Mouse (Mus musculus): ENCODE data around the gene Fam129b.

The Fam129b gene

GRCm38 (mm10) chr2:32891278-32891677, 15.4 kb downstream of the Fam129b start:
- DNase-seq (ENCODE audit: low spot score), result no peak

DNA sequence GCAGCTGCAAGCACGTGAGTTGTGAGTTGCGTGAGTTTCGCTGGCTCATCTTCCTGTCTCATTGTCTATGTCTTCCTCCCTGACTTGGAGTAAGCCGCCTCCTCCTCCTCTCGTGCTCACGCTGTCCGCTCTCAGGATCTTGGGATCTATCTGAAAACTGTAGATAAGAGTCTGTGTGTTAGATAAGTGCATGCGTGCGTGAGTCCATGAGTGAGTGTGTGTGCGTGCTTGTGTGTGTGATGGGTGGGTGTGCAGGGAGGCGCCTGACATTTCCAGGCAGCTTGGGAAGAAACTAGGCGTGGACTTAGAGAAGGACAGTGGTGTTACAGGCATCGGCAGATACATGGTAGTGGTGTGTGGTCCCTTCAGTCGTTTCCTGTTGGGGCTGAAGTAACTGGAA, 16.6 kb downstream of the Fam129b start:
- DNase-seq (ENCODE audit: low spot score), result no peak

- no peak for DNase-seq (ENCODE audit: low spot score)
Observed at GRCm38 (mm10) chr2:32894097-32894496, 18.2 kb downstream of the Fam129b start.

- no peak for DNase-seq (ENCODE audit: low spot score)
Observed at GRCm38 (mm10) chr2:32895606-32896106, 19.7 kb downstream of the Fam129b start.

DNA sequence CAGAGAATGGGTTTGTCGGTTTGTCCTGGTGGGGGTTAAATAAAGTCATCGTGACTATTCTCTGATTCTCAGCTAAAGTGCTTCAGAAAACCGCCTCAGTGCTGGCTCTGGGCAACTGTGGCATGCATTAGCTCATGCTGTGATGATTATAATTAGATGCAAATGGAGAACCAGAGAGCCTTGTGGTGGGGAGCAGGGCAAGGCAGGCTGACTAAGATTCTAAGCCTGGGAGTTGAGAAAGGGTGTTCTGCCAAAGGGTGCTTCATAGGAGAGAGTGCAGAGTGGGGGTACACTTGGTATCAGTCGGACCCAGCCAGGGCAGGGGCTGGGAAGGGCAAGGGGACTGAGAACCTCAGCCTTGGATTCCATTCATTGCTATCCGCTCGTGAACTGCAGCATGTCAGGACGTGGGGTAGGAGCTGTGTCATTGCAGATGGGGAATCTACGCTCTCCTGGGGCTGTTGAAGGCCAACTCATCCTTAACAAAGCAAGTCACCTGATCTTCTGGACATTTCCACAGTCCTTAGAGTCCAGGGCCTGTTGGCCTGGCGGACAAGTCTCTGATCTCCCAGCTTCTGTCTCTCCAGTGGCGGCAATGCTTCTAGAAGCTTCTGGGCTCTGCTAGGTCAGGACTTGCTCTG, 20.7 kb downstream of the Fam129b start:
- no peak for DNase-seq (ENCODE audit: low spot score)

DNA sequence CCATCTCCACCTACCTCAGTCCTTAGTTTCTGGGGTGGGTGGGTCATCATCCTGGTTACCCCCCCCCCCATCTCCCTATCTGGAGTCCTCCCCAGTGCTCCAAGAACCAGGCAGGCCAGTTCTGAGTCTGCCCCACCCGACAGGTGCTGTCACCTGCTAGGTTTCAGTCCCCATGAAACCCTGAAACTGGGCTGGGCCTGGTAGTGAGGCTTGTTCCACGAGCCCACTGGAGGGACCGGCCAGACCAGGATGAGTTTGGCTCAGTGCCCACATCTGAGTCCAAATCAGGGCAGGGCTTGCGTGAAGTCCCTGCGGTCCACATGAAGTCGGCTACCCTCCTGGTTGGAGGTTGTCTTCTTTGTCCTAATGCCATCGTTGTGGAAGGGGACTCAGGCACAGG, 23.1 kb downstream of the Fam129b start:
- DNase-seq (ENCODE audit: low spot score), result no peak

DNA sequence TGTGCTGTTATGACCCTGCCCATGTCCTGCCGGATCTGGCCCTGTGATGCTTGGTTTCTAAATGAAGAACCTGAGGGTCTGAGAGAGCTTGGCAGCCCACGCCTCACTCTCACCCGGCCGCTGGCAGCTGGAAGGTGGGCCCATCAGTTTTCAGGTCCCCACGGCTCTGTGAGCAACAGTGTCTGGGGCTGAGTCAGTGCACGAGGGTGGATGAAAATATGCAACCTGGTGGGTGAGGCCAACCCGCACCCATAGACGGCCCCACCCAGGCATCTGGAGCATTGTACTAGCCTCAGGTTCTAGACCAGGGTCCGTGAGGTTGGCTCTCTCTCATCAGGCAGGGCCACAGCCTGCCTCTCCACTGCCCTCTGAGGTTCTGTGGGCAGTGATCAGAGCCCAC, 26.2 kb downstream of the Fam129b start:
- DNase-seq (ENCODE audit: low spot score), result no peak

DNA sequence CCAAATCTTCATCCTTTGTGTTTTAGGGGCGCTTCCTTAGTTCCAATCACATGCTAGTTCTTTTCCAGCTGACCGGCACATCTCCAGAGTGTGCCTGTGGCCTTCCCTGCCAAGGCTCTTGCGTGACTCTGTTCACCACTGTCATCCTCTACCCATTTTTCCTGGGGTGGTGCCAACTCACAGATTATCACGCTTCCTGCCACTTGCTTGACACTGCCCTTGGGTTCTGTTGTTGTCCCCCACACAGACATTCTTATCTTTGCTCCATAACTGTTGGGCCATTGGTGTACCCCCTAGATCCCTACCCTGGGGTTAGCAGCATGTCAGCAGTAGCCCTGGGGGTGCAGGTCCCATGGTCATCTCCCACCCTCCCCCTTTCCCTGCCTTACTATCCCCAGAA, 27.6 kb downstream of the Fam129b start:
- no peak for DNase-seq (ENCODE audit: low spot score)

- DNase-seq (ENCODE audit: low spot score), result no peak
Observed at GRCm38 (mm10) chr2:32904637-32905036, 28.7 kb downstream of the Fam129b start.

DNA sequence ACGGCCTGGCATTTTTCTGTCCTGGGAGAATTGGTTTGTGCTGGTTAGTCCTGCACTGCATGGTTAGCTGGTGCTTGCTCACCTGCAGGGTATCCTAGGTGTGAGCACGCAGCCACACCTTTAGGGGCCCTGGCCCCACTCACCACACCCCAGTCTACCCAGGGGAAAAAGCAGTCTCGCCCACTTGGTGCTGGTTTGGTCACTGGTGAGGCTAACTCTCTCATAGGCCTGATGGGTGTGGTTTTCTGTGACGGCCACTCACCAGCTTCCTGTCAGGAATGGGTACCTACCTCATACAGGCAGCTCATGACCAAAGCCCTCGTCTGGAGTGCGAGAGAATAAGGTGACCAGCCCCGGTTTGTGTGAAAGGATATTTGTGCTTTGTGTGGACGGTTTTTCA, 29.4 kb downstream of the Fam129b start:
- no peak for DNase-seq (ENCODE audit: low spot score)

GRCm38 (mm10) chr2:32907442-32907841, 31.5 kb downstream of the Fam129b start:
- DNase-seq (ENCODE audit: low spot score), result no peak

GRCm38 (mm10) chr2:32908272-32908671, 32.4 kb downstream of the Fam129b start:
- DNase-seq (ENCODE audit: low spot score), result no peak

- DNase-seq (ENCODE audit: low spot score), result no peak
Observed at GRCm38 (mm10) chr2:32908796-32909195, 32.9 kb downstream of the Fam129b start.

- DNase-seq (ENCODE audit: low spot score), result no peak
Observed at GRCm38 (mm10) chr2:32911639-32912182, 35.8 kb downstream of the Fam129b start.

DNA sequence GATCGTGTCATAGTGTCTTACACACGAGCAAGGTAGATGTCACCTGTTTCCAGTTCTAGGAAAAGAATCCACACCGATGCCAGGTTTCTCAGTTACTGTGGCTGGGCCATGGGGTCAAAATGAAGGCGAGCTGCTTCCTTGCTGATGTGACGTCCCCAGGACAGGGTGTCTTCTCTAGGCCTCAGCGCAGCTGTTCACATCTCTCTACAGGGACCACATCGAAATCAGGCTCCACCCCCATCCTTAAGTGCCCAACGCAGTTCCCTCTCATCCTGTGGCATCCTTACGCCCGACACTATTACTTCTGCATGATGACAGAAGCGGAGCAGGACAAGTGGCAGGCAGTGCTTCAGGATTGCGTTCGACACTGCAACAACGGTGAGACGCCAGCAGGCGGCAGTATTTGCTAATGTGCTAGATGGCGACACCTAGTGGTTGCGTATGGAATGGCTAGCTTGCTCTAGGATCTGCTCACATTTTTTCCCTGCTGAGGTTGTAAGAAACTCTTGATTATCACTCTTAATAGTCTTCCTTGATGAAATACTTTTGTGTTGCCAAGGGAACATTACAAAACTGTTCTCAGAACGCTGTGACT, 36.4 kb downstream of the Fam129b start:
- peak; percentile 86 for DNase-seq (ENCODE audit: low spot score)

- peak; percentile 40 for DNase-seq (ENCODE audit: low spot score)
Observed at GRCm38 (mm10) chr2:32914362-32914761, 38.4 kb downstream of the Fam129b start.

GRCm38 (mm10) chr2:32914896-32915295, 39.0 kb downstream of the Fam129b start:
- peak; percentile 67 for DNase-seq (ENCODE audit: low spot score)

DNA sequence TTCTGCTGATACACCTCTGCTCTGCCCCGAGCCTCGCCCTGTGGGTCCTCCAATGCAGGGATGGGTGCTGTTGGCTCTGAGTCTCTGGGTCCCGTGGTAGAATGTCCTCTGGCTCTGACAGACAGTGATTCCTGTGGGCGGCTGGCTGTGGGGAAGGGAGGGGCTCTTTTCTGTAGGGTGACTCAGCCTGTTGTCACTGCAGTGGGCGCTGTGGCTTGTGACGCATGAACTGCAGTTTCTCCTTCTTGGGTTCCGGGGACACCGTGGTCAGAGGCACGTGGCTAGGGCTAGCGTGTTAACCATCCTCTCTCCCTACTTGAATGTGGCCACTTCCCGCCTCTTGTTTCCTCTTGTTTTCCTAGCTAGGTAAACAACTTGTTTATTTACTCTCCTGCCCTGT, 41.6 kb downstream of the Fam129b start:
- DNase-seq (ENCODE audit: low spot score), result no peak

GRCm38 (mm10) chr2:32918391-32918790, 42.5 kb downstream of the Fam129b start:
- DNase-seq (ENCODE audit: low spot score), result no peak

GRCm38 (mm10) chr2:32921235-32921634, 45.3 kb downstream of the Fam129b start:
- no peak for DNase-seq (ENCODE audit: low spot score)

- DNase-seq (ENCODE audit: low spot score), result no peak
Observed at GRCm38 (mm10) chr2:32921801-32922380, 46.0 kb downstream of the Fam129b start.

- DNase-seq (ENCODE audit: low spot score), result no peak
Observed at GRCm38 (mm10) chr2:32922564-32922963, 46.6 kb downstream of the Fam129b start.

DNA sequence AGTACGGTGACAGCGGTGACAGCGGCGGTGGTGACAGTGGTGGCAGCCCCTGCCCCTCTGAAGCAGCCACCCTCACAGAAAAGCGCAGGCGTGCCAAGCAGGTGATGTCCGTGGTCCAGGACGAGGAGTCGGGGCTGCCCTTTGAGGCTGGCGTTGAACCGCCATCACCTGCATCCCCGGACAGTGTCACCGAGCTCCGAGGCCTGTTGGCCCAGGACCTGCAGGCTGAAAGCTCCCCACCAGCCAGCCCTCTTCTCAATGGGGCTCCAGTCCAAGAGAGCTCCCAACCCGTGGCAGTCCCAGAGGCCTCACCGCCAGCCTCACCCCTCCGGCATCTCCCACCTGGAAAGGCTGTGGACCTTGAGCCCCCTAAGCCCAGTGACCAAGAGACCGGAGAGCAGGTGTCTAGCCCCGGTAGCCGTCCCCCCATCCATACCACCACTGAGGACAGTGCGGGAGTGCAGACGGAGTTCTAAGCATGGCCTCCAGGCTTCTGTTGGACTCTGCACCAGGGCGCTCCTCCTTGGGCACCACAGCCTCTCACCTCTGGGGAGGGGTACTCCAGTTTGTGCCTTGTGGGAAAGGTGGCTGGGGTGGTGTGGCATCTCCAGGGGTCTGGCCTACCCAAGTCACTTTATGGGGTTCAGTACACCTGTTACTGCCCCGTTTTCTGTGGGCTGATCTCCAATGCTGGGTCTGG, 47.8 kb downstream of the Fam129b start:
- DNase-seq (ENCODE audit: low spot score), result no peak

Measured in ovary, postnatal 14 days (tissue).